Comparison of ENCODE assay signal across 7 mouse cellular contexts in genomic region chr17:30624132-30624531, GRCm38 (mm10). TPM values are rescaled to one million over a fixed set of nuclear protein-coding genes. Genes with fewer than 3 reads are reported as not detected.
DNase-seq lines count a peak whose midpoint lies in the region; ATAC-seq and TF ChIP-seq lines count a peak whose summit lies in the region.
"Not testable (repeated sequence)": the region's sequence is repeated elsewhere in the genome, so short reads cannot be mapped to it uniquely, and the experiment has no call there.

Gene Dnah8 (plus strand): TSS chr17:30624354.

- not testable (repeated sequence) for TF ChIP-seq POLR2A in testis, adult 2 months (IDR thresholded peaks at IDR 0.05; ENCODE audit: control insufficient read depth, low read depth, low read length)

- H3K4me1 ChIP-seq in G1E (ENCODE audit: insufficient read depth, low read depth, low read length); intestine, embryonic 15.5 days (replicated peaks); liver, embryonic 14.5 days (replicated peaks; ENCODE audit: control insufficient read depth in 2 of 2, insufficient read depth in 2 of 2, low read length in 1 of 2); lung, postnatal 0 days (ENCODE audit: insufficient read depth, low read depth, low read length); testis, adult 2 months (ENCODE audit: control insufficient read depth, insufficient read depth, low read length): not testable (repeated sequence)

- not testable (repeated sequence) for H3K4me2 ChIP-seq in intestine, embryonic 15.5 days (replicated peaks); liver, embryonic 14.5 days (ENCODE audit: low read depth); lung, postnatal 0 days (replicated peaks; ENCODE audit: low read depth, low read length)

- ATAC-seq in G1E (ENCODE audit: extremely low read depth, insufficient number of reproducible peaks, low FRiP score, poor library complexity, severe bottlenecking) = peak; percentile 50; the same call in 1 of the 2 replicates
- ATAC-seq in erythroid progenitor cell, adult 5-6 weeks (replicated peaks; ENCODE audit: low FRiP score, poor library complexity, severe bottlenecking) = peak; percentile 74
- peak; percentile 31; the same call in 1 of the 2 replicates for ATAC-seq in intestine, embryonic 15.5 days
- ATAC-seq in liver, embryonic 14.5 days (ENCODE audit: insufficient read depth) = peak; percentile 56; the same call in 1 of the 2 replicates
- ATAC-seq in lung, postnatal 0 days = peak; percentile 66
- ATAC-seq in neutrophil, adult 5-6 weeks (ENCODE audit: extremely low read depth, insufficient number of reproducible peaks, low FRiP score, poor library complexity, severe bottlenecking) = peak; percentile 70

- TF ChIP-seq EP300 in liver, embryonic 14.5 days (IDR thresholded peaks at IDR 0.05; ENCODE audit: low read depth); lung, postnatal 0 days (IDR thresholded peaks at IDR 0.05): not testable (repeated sequence)

- not testable (repeated sequence) for H3K27me3 ChIP-seq in G1E (ENCODE audit: insufficient read depth, low read length); intestine, embryonic 15.5 days (replicated peaks); liver, embryonic 14.5 days (ENCODE audit: control insufficient read depth, insufficient read depth, low read length); lung, postnatal 0 days (replicated peaks; ENCODE audit: insufficient read depth, low read length); testis, adult 2 months (ENCODE audit: control insufficient read depth, insufficient read depth, low read length)

- H3K27ac ChIP-seq in intestine, embryonic 15.5 days; liver, embryonic 14.5 days; lung, postnatal 0 days (ENCODE audit: low read length); testis, adult 2 months (ENCODE audit: control insufficient read depth, insufficient read depth, low read depth, low read length): not testable (repeated sequence)

- no CpG with 5 or more reads among the region's 20 CpGs for WGBS in intestine, embryonic 15.5 days
- WGBS in liver, embryonic 14.5 days (ENCODE audit: insufficient replicate concordance) = no CpG with 5 or more reads among the region's 20 CpGs
- WGBS in lung, postnatal 0 days = no CpG with 5 or more reads among the region's 20 CpGs

- peaks cover 15% of the 10 kb centered on the region for H3K9me3 ChIP-seq in G1E (replicated peaks)
- H3K9me3 ChIP-seq in intestine, embryonic 15.5 days; liver, embryonic 14.5 days (ENCODE audit: control insufficient read depth, low read length); lung, postnatal 0 days (ENCODE audit: low read length): not testable (repeated sequence)

- not testable (repeated sequence) for H3K9ac ChIP-seq in intestine, embryonic 15.5 days; liver, embryonic 14.5 days (replicated peaks); lung, postnatal 0 days (replicated peaks; ENCODE audit: low read depth)

- not testable (repeated sequence) for TF ChIP-seq CTCF in G1E (IDR thresholded peaks at IDR 0.05; ENCODE audit: low read depth, low read length); liver, embryonic 14.5 days (IDR thresholded peaks at IDR 0.05; ENCODE audit: low read depth); lung, postnatal 0 days (IDR thresholded peaks at IDR 0.05); testis, adult 2 months (IDR thresholded peaks at IDR 0.05; ENCODE audit: control insufficient read depth, insufficient read depth, insufficient replicate concordance, low read depth, low read length)

- peaks cover 16% of the 10 kb centered on the region for H3K36me3 ChIP-seq in G1E (replicated peaks)
- H3K36me3 ChIP-seq in intestine, embryonic 15.5 days; liver, embryonic 14.5 days (replicated peaks; ENCODE audit: control insufficient read depth, insufficient read depth, low read depth); lung, postnatal 0 days (ENCODE audit: insufficient read depth, low read length); testis, adult 2 months (ENCODE audit: control insufficient read depth, insufficient read depth, low read length): not testable (repeated sequence)

- H3K4me3 ChIP-seq in G1E (ENCODE audit: low read depth, low read length); intestine, embryonic 15.5 days (replicated peaks); liver, embryonic 14.5 days (ENCODE audit: insufficient read depth in 1 of 2, low read depth in 2 of 2, low read length in 2 of 2); lung, postnatal 0 days (ENCODE audit: low read depth, low read length): not testable (repeated sequence)
- H3K4me3 ChIP-seq in testis, adult 2 months (ENCODE audit: control insufficient read depth, low read depth, low read length) = peak within 1 kb of the TSS; percentile 69

- DNase-seq in G1E (ENCODE audit: low spot score); liver, embryonic 14.5 days (ENCODE audit: low read depth in 3 of 3, low spot score in 3 of 3); lung, postnatal 0 days (ENCODE audit: low spot score): not testable (repeated sequence)

RNA-seq across cellular contexts. Expression of gene Dnah8, which starts in this region (rescaled TPM):
- total RNA-seq in G1E (2014; fragmentation: Nextera tagmentation) (49.3 and 69.4 TPM in 2 replicates), G1E (2017) (37.0 and 42.5 TPM in 2 replicates)
- polyA plus RNA-seq in G1E (2012) = 1.5 and 3.5 TPM in 2 replicates
- 4.3 and 23.9 TPM in 2 replicates for total RNA-seq in erythroid progenitor cell, adult 5-6 weeks (2015; ENCODE audit: low replicate concordance)
- total RNA-seq in erythroid progenitor cell, adult 5-6 weeks (2017; ENCODE audit: low replicate concordance) = 6.1 and 6.3 TPM in 2 replicates
- polyA plus RNA-seq in intestine, embryonic 15.5 days (2015; fragmentation: Nextera tagmentation; extraction: Ambion mirVana) = 0.82 and 1.2 TPM in 2 replicates
- polyA plus RNA-seq in liver, embryonic 14.5 days (2012; rRNA removed) = 1.1 and 1.8 TPM in 2 replicates
- 0.83 and 1.2 TPM in 2 replicates for polyA plus RNA-seq in liver, embryonic 14.5 days (2014; fragmentation: Nextera tagmentation; extraction: Ambion mirVana)
- 9.8 and 10.7 TPM in 2 replicates for polyA plus RNA-seq in lung, postnatal 0 days (2015; fragmentation: Nextera tagmentation; extraction: Ambion mirVana)
- 19.5 and 21.6 TPM in 2 replicates for total RNA-seq in neutrophil, adult 5-6 weeks (2017)
- polyA plus RNA-seq in testis, adult 2 months (2012; rRNA removed) = 295 and 322 TPM in 2 replicates

Comparison
In these comparisons a context has a peak if more than half of its experiments do, and no peak if none do; other contexts are left out.
1. RNA of gene Dnah8 (polyA plus RNA-seq): 295 to 322 TPM in testis, adult 2 months; 9.8 to 10.7 TPM in lung, postnatal 0 days, 1.5 to 3.5 TPM in G1E, 0.83 to 1.8 TPM in liver, embryonic 14.5 days and 0.82 to 1.2 TPM in intestine, embryonic 15.5 days; every median in the first group is over 10 times any median in the second.
2. Peak in every context shown above with its lines, with median percentiles within 50 percentile points of each other: ATAC-seq.